Mouse (Mus musculus) forebrain, postnatal 0 days (tissue): ENCODE measurements around the gene Eif2b3. TPM values are rescaled to one million over a fixed set of nuclear protein-coding genes. Genes with fewer than 3 reads are reported as not detected.

Experiments
- ATAC-seq: fragments of 200-750 bp; cut with Nextera tagmentation; 2 replicates; pipeline ENCODE4 v1.8.0; 2017; ENCODE audit warnings: mild to moderate bottlenecking, moderate library complexity
- DNase-seq: peaks from one replicate; pipeline ENCODE4 v3.0.0-alpha.2; 2015
- H3K27ac ChIP-seq: fragments of 300-500 bp; sonication (generic); 2 replicates; pipeline ENCODE4 v1.5.1; 2014; ENCODE audit warnings: low read depth, mild to moderate bottlenecking, antibody characterized with exemption, low read length, moderate library complexity, mixed read lengths
- H3K27me3 ChIP-seq: fragments of 300-500 bp; sonication (generic); 2 replicates; pipeline ENCODE4 v1.6.1; 2014; ENCODE audit warnings: mild to moderate bottlenecking, low read length, mixed read lengths; ENCODE audit not compliant: insufficient read depth
- H3K36me3 ChIP-seq: fragments of 300-500 bp; sonication (generic); 2 replicates; pipeline ENCODE4 v1.6.1; 2014; ENCODE audit warnings: mild to moderate bottlenecking, moderate library complexity; ENCODE audit not compliant: insufficient read depth
- H3K4me1 ChIP-seq: fragments of 300-500 bp; sonication (generic); 2 replicates; pipeline ENCODE4 v1.6.1; 2014; ENCODE audit warnings: antibody characterized with exemption; ENCODE audit not compliant: insufficient read depth
- H3K4me2 ChIP-seq: fragments of 300-500 bp; sonication (generic); 2 replicates; pipeline ENCODE4 v1.6.1; 2014; ENCODE audit warnings: low read depth, mild to moderate bottlenecking, moderate library complexity
- H3K4me3 ChIP-seq: fragments of 300-500 bp; sonication (generic); 2 replicates; pipeline ENCODE4 v1.5.1; 2014; ENCODE audit warnings: low read depth, low read length, mixed read lengths
- H3K9ac ChIP-seq: fragments of 300-500 bp; sonication (generic); 2 replicates; pipeline ENCODE4 v1.6.1; 2014; ENCODE audit warnings: mild to moderate bottlenecking
- H3K9me3 ChIP-seq: fragments of 300-500 bp; sonication (generic); 2 replicates; pipeline ENCODE4 v1.6.1; 2016; ENCODE audit warnings: low read length
- CTCF ChIP-seq: sonication (generic); IDR thresholded peaks from 2 replicates; pipeline ENCODE4 v1.5.1; 2016; ENCODE audit warnings: antibody characterized with exemption, control low read depth, low read depth
- WGBS: fragments of 180-500 bp; shearing (Covaris S2); extraction: QIAGEN DNeasy Blood & Tissue Kit; methylation state at CpG from one replicate; pipeline ENCODE4 v1.1.7; 2014; 5-methylcytosine and 5-hydroxymethylcytosine counted together
- polyA plus RNA-seq: library from polyadenylated mRNA; unstranded; fragments of >200 nt; fragmentation: Nextera tagmentation; extraction: Ambion mirVana; gene quantifications from 2 replicates; pipeline ENCODE4 v1.2.1, GENCODE M21; 2015
- total RNA-seq: library from RNA; depleted of rRNA; stranded (reverse); fragments of >200 nt; gene quantifications from 2 replicates; pipeline ENCODE4 v1.2.3, GENCODE M21; 2014; rRNA removed

Eif2b3 gene
- total and polyA plus RNA-seq, 2 experiments from 2014 or later = 24.7 to 59.9 TPM

DNA sequence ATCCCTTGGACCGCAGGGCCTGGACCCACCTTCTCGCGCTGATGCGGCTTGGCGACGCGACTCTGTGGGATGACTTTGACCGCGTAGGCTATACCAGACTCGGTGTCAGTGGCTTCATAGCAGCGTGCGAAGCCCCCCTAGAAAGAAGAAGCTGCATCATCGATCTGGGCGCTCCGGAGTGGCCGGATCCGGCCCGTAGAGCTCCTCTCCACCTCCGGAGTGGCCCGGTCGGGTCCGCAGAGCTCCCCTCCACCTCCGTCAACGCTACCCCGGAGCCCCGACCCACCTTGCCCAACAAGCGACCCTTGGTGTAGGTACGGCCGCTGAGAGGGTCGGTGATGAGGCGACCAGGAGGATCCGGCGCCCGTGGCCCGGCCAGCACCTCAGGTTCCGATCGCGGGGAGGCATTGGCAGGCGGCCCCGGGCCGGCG is 114.2 kb downstream of the Eif2b3 start:
- peak; percentile 61 for DNase-seq
- peak; percentile 46 for ATAC-seq
- Histone ChIP-seq H3K9ac (peak overlapping the region; percentile 74), H3K4me1 (peaks cover 5% of the 10 kb centered on the region; the same call in 1 of the 2 replicates), H3K36me3 (peaks cover 19% of the 10 kb centered on the region), H3K4me2 (peak overlapping the region; percentile 90), H3K9me3 (no peaks in the 10 kb centered on the region), H3K27me3 (no peaks in the 10 kb centered on the region), H3K4me3 (peak overlapping the region; percentile 81), H3K27ac (peak overlapping the region; percentile 78)
- no peak for TF ChIP-seq CTCF
- WGBS = 2% methylated on average over 40 of the region's 42 CpGs

DNA sequence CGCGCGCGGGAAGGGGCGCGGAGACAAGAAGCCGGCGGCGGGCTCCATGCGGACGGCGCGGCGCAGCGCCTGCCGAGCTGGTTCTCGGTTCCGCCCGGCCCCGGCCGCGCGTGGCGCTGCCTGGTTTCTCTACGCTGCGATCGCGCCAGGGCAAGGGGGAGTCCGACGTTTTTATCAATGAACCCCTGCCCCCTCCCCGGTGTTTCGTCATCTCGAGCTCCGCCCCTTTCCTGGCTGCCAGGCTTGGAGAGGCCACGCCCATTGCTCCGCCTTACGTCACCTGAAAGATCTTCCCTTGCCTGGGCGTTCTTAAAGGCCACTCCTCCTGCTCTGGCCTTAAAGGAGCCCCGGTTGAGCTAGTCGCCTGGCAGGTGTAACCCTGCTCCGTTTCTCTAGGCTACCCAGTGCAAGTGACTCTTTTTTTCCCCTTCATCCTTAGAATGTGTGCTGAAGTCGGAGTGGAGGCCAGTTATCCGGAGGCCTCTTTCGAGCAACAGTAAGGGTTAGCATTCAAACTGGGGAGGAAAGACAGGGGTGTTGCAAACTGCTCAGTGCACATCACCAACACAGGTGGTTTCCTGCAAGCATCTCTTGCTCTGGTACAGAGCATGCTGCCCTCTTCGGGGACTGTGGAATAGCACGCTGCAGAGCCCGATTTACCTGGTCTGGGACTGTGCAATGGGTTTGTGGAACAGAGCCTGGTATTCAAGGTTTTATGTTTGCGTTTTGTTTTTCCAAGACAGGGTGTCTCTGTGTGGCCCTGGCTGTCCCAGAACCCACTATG is 114.8 kb downstream of the Eif2b3 start, which contains the start of gene Plk3:
Gene Plk3, minus strand, starts transcription at position 147 of the 784 bp plus-strand sequence.
- TF ChIP-seq CTCF = peak; percentile 40; the same call in 1 of the 2 replicates
- Histone ChIP-seq H3K4me2 (peak within 1 kb of the TSS; percentile 90), H3K9me3 (no peaks in the 10 kb centered on the region), H3K9ac (peak within 1 kb of the TSS; percentile 74), H3K4me1 (peaks cover 5% of the 10 kb centered on the region; the same call in 1 of the 2 replicates), H3K4me3 (peak within 1 kb of the TSS; percentile 81), H3K36me3 (peaks cover 13% of the 10 kb centered on the region; the same call in 1 of the 2 replicates), H3K27me3 (no peaks in the 10 kb centered on the region), H3K27ac (peak within 1 kb of the TSS; percentile 78)
- WGBS = 1% methylated on average over 36 of the region's 48 CpGs
- DNase-seq (peak; percentile 98), ATAC-seq (peak; percentile 93)

DNA sequence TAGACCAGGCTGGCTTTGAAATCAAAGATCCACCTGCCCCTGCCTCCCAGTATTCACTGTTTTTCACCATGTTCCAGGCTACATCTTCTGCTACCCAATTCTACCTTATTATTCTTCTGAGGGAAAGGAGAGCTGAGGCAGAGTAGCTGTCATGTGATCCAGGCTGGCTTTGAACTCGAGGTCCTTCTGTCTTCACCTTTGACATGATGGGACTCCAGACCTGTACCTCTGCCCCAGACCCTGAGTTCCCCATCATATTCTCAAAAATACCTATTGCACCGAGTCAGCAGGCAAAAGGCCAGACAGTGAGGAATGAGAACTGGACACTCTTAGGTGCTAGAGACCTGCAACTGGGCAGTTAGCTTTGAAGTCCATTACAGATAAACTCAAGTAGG is 115.4 kb downstream of the Eif2b3 start:
- H3K9me3 ChIP-seq = no peaks in the 10 kb centered on the region
- WGBS = 28% methylated on average over 2 of the region's 2 CpGs
- H3K4me1 ChIP-seq = peaks cover 5% of the 10 kb centered on the region; the same call in 1 of the 2 replicates
- no peak overlapping the region for H3K4me3 ChIP-seq
- H3K27me3 ChIP-seq = no peaks in the 10 kb centered on the region
- H3K9ac ChIP-seq = no peak overlapping the region
- DNase-seq = no peak
- no peak for ATAC-seq
- H3K27ac ChIP-seq = no peak overlapping the region; the same call in 1 of the 2 replicates
- H3K36me3 ChIP-seq = peaks cover 11% of the 10 kb centered on the region; the same call in 1 of the 2 replicates
- H3K4me2 ChIP-seq = peak overlapping the region; percentile 90; the same call in 1 of the 2 replicates
- TF ChIP-seq CTCF = no peak

DNA sequence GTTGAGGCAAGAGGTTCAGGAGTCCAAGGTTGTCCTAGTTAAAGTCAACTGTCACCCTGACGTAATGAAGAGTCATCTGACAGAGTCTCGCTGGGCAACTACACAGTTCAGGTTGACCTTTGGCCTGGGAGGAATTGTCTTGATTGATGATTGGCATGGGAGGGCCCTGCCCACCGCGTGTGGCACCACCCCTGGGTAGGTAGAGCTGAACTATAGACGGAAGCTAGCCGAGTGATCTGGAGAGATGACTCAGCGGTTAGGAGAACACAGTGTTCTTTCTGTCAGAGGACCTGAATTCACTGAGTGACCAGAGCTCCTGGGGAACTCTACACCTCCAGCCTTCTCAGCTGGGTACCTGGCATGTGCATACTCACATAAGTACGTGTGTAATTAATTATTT is 116.8 kb downstream of the Eif2b3 start:
- no peak for DNase-seq
- 31% methylated on average over 8 of the region's 8 CpGs for WGBS
- no peak overlapping the region for H3K4me3 ChIP-seq

More for the DNA sequence above, 116.8 kb downstream of the Eif2b3 start:
- no peak for TF ChIP-seq CTCF
- Histone ChIP-seq H3K36me3 (no peaks in the 10 kb centered on the region), H3K9me3 (no peaks in the 10 kb centered on the region), H3K9ac (no peak overlapping the region), H3K4me1 (peaks cover 5% of the 10 kb centered on the region; the same call in 1 of the 2 replicates), H3K4me2 (no peak overlapping the region), H3K27me3 (no peaks in the 10 kb centered on the region), H3K27ac (no peak overlapping the region)
- ATAC-seq = no peak

Other genes starting within 250 kb of the Eif2b3 start
- 34.2 and 39.9 TPM in 2 replicates for gene Toe1, start 211.8 kb upstream of the Eif2b3 start, total RNA-seq
- gene Toe1, start 211.8 kb upstream of the Eif2b3 start, polyA plus RNA-seq = 20.2 and 23.2 TPM in 2 replicates
- 12.9 and 13.6 TPM in 2 replicates for gene Mutyh, start 211.7 kb upstream of the Eif2b3 start, total RNA-seq
- gene Mutyh, start 211.7 kb upstream of the Eif2b3 start, polyA plus RNA-seq = 3.2 and 4.7 TPM in 2 replicates
- gene Hpdl, start 197.7 kb upstream of the Eif2b3 start, total RNA-seq = 0.38 and 0.43 TPM in 2 replicates
- gene Hpdl, start 197.7 kb upstream of the Eif2b3 start, polyA plus RNA-seq = 0.74 and 0.78 TPM in 2 replicates
- 17.4 and 25.3 TPM in 2 replicates for gene Zswim5, start 142.0 kb upstream of the Eif2b3 start, total RNA-seq
- gene Zswim5, start 142.0 kb upstream of the Eif2b3 start, polyA plus RNA-seq = 1.9 and 2.4 TPM in 2 replicates
- gene Urod, start 25.0 kb upstream of the Eif2b3 start, total RNA-seq = 33.1 and 33.4 TPM in 2 replicates
- 43.3 and 44.1 TPM in 2 replicates for gene Urod, start 25.0 kb upstream of the Eif2b3 start, polyA plus RNA-seq
- 45.4 and 53.2 TPM in 2 replicates for gene Hectd3, start 24.1 kb upstream of the Eif2b3 start, total RNA-seq
- gene Hectd3, start 24.1 kb upstream of the Eif2b3 start, polyA plus RNA-seq = 19.6 and 22.9 TPM in 2 replicates
- gene Ptch2, start 76.7 kb downstream of the Eif2b3 start, total RNA-seq = 4.0 and 8.6 TPM in 2 replicates
- 0.96 and 1.9 TPM in 2 replicates for gene Ptch2, start 76.7 kb downstream of the Eif2b3 start, polyA plus RNA-seq
- gene Btbd19, start 106.3 kb downstream of the Eif2b3 start, total RNA-seq = 5.5 and 11.4 TPM in 2 replicates
- 4.1 and 6.0 TPM in 2 replicates for gene Btbd19, start 106.3 kb downstream of the Eif2b3 start, polyA plus RNA-seq
- 3.1 and 6.2 TPM in 2 replicates for gene Tctex1d4, start 107.4 kb downstream of the Eif2b3 start, total RNA-seq
- gene Tctex1d4, start 107.4 kb downstream of the Eif2b3 start, polyA plus RNA-seq = 1.3 and 1.7 TPM in 2 replicates
- gene Plk3, start 114.6 kb downstream of the Eif2b3 start, total RNA-seq = 10.2 and 16.9 TPM in 2 replicates
- gene Plk3, start 114.6 kb downstream of the Eif2b3 start, polyA plus RNA-seq = 14.4 and 18.2 TPM in 2 replicates
- gene Rps8, start 136.8 kb downstream of the Eif2b3 start, total RNA-seq = 784 and 1,295 TPM in 2 replicates
- gene Rps8, start 136.8 kb downstream of the Eif2b3 start, polyA plus RNA-seq = 481 and 630 TPM in 2 replicates
- 4.2 and 9.1 TPM in 2 replicates for gene Kif2c, start 163.2 kb downstream of the Eif2b3 start, total RNA-seq
- gene Kif2c, start 163.2 kb downstream of the Eif2b3 start, polyA plus RNA-seq = 4.4 and 5.0 TPM in 2 replicates
- 9.8 and 11.6 TPM in 2 replicates for gene Tmem53, start 232.5 kb downstream of the Eif2b3 start, total RNA-seq
- 10.5 and 12.4 TPM in 2 replicates for gene Tmem53, start 232.5 kb downstream of the Eif2b3 start, polyA plus RNA-seq
- gene Armh1, start 232.7 kb downstream of the Eif2b3 start, total RNA-seq = 1.5 and 1.8 TPM in 2 replicates
- 2.0 and 2.5 TPM in 2 replicates for gene Armh1, start 232.7 kb downstream of the Eif2b3 start, polyA plus RNA-seq